Comparison of ENCODE assay signal across 8 mouse cellular contexts in the genomic region with DNA sequence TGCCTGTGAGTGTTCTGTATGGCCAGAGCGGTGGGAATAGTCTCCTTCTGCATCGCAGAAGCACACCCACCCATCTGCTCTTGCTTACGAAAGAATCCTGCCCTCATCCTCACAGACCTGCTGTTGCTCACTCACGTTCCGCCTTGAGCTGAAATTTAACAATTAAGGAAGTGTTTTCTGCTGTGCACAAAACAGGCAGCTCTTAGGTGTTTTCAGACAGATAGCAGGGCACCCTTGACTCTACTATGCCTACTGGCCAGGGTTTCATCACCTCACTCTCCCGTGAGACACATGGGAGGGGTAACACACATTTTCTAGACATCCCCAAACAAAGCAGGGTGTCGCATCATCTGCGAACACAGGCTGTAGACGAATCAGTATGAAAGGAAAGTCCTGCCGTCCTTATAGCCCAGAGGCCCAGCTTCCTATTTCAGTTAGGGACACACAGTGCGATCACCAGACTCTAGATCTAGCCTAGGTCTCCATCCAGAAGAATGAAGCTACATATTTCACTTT. TPM values are rescaled to one million over a fixed set of nuclear protein-coding genes. Genes with fewer than 3 reads are reported as not detected.
DNase-seq lines count a peak whose midpoint lies in the region; ATAC-seq lines count a peak whose summit lies in the region.

No protein-coding gene starts in this region.

- no peak for DNase-seq in cerebellum, postnatal 4 days (ENCODE audit: low spot score in 2 of 2)
- DNase-seq in A20 (ENCODE audit: low read depth, low spot score), result peak; percentile 59
- DNase-seq in embryo, embryonic 9.5 days (ENCODE audit: extremely low spot score), result peak; percentile 39
- no peak for DNase-seq in urinary bladder, postnatal 25 days (ENCODE audit: low spot score)
- DNase-seq in c-Kit-positive CD71-positive TER-119-positive erythroid progenitor cells, embryonic 14.5 days (ENCODE audit: low spot score), result no peak

- H3K4me1 ChIP-seq in hindbrain, embryonic 12.5 days, result peaks cover 53% of the 10 kb centered on the region
- peaks cover 44% of the 10 kb centered on the region for H3K4me1 ChIP-seq in megakaryocyte, embryonic 14.5 days

- H3K4me3 ChIP-seq in hindbrain, embryonic 12.5 days, result peak overlapping the region; percentile 47
- H3K4me3 ChIP-seq in megakaryocyte, embryonic 14.5 days (replicated peaks), result peak overlapping the region; percentile 77

- H3K4me2 ChIP-seq in hindbrain, embryonic 12.5 days (replicated peaks), result peak overlapping the region; percentile 67

- no peaks in the 10 kb centered on the region for H3K36me3 ChIP-seq in hindbrain, embryonic 12.5 days
- H3K36me3 ChIP-seq in megakaryocyte, embryonic 14.5 days (replicated peaks; ENCODE audit: low read length), result no peaks in the 10 kb centered on the region

- no peaks in the 10 kb centered on the region for H3K9me3 ChIP-seq in hindbrain, embryonic 12.5 days (replicated peaks)
- no peaks in the 10 kb centered on the region for H3K9me3 ChIP-seq in megakaryocyte, embryonic 14.5 days

- 0 out of 2 replicates have a peak, but pooled peaks have one; percentile 13 for ATAC-seq in cerebellum, adult (ENCODE audit: insufficient number of reproducible peaks, low FRiP score, low TSS enrichment)
- peak; percentile 19; the same call in 1 of the 2 replicates for ATAC-seq in hindbrain, embryonic 12.5 days (ENCODE audit: low FRiP score)

- H3K27me3 ChIP-seq in hindbrain, embryonic 12.5 days, result no peaks in the 10 kb centered on the region
- peaks cover 50% of the 10 kb centered on the region for H3K27me3 ChIP-seq in megakaryocyte, embryonic 14.5 days (replicated peaks)

- WGBS in hindbrain, embryonic 12.5 days, result 17% methylated on average over 11 of the region's 11 CpGs

- peak overlapping the region; percentile 92 for H3K27ac ChIP-seq in hindbrain, embryonic 12.5 days

- peak overlapping the region; percentile 71 for H3K9ac ChIP-seq in hindbrain, embryonic 12.5 days

RNA-seq across cellular contexts. Expression of gene Gng2, which starts 2.4 kb away (rescaled TPM):
- polyA plus RNA-seq in hindbrain, embryonic 12.5 days (2016; fragmentation: Nextera tagmentation; extraction: Ambion mirVana), result 203 and 213 TPM in 2 replicates
- polyA plus RNA-seq in megakaryocyte, embryonic 14.5 days (2012; ENCODE audit: insufficient read depth, low replicate concordance), result 0.50 TPM in 1 of 2 replicates, not detected in the other

Comparison
In these comparisons a context has a peak if more than half of its experiments do, and no peak if none do; other contexts are left out.
1. DNase-seq: peak in A20 (single experiment) and embryo, embryonic 9.5 days (single experiment); none in cerebellum, postnatal 4 days (0 of 2), urinary bladder, postnatal 25 days (single experiment) and c-Kit-positive CD71-positive TER-119-positive erythroid progenitor cells, embryonic 14.5 days (single experiment).
2. RNA of gene Gng2, which starts 2.4 kb away (polyA plus RNA-seq): 203 to 213 TPM in hindbrain, embryonic 12.5 days; 0.50 TPM in megakaryocyte, embryonic 14.5 days; every median in the first group is over 100 times any median in the second.